Mouse (Mus musculus): ENCODE data around the gene Tas2r135.

The Tas2r135 gene

DNA sequence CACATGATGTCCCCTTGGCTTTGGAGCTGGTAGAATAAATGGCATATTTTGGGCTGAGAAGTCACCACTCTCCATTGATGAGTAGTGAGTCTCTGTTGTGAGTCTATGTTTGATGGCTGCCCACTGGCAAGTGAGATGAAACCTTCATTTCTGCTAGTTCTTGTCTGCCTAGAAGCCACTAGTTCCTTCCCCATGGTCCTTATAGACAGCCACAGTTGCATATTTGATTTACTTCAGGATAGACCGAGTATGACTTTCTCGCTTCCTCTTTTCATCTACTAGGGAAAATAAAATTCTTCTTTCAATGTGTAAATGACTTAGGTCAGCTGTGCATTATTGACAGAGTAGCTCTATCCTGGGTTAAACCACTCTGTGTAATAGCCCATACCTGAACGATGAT, 19.2 kb downstream of the Tas2r135 start:
- intact Hi-C loops (cut with DNase I) = no loop called here

DNA sequence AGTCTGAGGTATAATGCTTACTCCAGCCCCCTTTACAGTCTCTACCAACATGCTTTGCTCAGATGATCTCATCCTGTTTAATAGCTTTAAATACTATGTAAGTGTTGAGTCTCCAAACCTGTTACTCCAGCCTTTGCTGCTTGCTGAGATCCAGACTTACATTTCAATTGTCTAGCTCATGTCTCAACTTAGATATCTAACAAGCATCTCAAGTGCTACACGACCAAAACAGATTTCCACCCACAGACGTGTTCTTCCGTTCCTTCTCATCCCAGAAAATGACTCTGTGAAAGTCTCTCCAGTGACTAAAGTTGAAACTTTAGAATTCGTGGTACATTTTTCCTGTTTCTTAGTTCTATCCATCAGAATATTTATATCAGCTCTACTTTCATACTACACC, 21.1 kb downstream of the Tas2r135 start:
- intact Hi-C loops (cut with DNase I) = no loop called here

DNA sequence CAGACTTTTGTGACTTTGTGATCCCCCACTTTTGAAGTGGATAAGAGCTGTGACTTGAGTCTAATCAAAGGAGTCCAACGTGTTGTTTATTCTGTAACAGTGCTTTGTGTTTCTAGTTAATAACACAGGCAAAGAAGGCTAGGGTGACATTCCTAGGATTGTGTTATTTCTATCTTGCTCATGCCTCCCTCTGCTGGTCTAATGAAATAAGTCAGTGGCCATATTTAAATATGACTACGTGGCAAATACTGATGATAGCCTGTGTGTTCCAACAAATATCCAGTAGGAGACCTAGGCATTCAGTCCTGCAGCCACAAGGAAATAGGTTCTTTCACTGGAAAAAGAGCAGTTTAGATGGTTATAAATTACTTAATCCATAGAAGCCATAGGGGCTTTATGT, 28.3 kb downstream of the Tas2r135 start:
- intact Hi-C loops (cut with DNase I) = loop anchor here (10.0 kb wide), 1 partner anchor 89 kb away; the partner anchor contains the start of gene Zyx

DNA sequence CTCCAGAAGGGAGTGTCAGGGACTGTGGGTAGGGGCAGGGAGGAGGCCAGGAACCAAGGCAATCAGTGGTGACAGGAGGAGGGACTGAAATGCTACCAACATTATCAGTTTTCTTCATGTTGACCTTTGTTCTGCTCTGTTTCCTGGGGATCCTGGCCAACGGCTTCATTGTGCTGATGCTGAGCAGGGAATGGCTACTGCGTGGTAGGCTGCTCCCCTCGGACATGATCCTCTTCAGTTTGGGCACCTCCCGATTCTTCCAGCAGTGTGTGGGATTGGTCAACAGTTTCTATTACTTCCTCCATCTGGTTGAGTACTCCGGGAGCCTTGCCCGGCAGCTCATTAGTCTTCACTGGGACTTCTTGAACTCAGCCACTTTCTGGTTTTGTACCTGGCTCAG, 29.2 kb downstream of the Tas2r135 start, which contains the start of gene Tas2r126:
Tas2r126 (plus strand) TSS at position 90 of the 400 bp plus-strand sequence.
- intact Hi-C loops (cut with DNase I) = loop anchor here (10.0 kb wide), 1 partner anchor 90 kb away; the partner anchor contains the start of gene Zyx

DNA sequence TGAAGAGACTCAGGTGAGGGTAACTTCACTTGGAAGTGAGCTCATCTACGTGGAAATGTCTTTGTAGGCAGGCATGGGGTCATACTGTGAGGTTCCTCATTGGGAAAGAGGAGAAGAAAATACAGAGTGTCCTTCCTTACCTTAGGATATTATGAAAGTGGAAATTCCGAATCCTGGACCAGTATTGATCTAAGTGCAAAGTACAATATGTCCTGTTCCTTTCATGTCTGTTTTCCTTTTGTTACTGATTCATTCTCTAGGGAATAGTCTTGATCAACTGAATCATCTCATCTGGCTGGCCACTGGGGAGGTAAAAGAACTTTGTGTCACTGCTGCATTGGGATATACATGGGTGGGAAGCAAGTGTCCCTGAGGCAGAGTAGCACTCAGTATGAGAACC, 30.3 kb downstream of the Tas2r135 start:
- intact Hi-C loops (cut with DNase I) = loop anchor here (10.0 kb wide), 1 partner anchor 91 kb away; the partner anchor contains the start of gene Zyx

DNA sequence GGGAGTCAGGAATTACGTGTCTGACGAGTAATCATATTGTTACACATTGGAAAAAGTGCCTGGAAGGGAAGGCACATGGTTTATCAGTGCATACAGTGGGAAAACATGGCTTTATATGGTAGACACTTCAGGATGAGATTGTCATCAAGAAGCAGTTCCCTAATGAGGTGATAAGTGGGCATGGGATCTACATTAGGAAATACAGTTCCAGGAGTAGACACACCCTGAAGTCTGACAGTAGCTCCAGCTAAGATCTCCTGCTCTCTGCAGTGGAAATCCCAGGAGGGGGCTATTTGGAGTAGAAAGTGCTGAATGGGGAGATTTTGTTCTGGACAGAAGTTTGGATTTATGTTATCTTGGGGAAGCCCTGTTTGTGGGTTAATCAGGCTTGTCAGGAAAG, 36.2 kb downstream of the Tas2r135 start:
- intact Hi-C loops (cut with DNase I) = no loop called here

DNA sequence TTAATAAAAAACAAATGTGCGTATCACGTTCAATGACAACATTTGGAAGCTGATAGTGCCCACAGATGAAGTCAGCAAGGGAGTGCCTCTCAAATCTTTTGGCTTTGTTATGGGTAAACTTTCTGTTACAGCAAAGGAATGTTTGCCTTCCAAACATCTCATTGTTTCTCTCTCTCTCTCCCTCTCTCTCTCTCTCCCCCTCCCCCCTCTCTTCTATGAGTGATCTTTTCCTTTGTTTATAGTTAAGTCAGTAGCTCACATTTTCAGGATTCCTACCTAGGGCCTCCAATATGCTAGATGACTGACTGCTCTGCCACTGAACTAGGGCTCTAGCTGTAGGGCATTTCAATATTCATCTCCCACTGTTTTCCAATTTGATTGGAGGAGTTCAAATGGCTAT, 39.3 kb downstream of the Tas2r135 start:
- intact Hi-C loops (cut with DNase I) = no loop called here

DNA sequence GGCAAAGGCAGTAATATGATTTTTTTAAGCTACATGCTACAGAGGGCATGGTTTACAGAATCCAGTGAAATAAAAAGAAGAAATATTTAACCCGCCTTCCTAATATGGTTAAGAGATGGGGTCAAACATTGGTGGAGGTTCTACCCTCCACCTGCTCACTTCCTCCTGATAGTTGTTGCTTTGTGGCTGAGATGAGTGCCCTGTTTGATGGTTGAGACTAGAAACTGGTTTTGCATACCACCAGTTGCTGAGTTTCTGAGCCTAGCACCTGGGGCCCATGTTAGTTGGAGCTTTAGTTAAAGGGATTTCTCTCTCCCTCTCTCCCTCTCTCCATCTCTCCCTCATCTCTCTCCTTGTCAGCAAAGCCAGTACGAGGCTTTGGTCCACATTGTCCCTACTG, 42.1 kb downstream of the Tas2r135 start:
- intact Hi-C loops (cut with DNase I) = no loop called here
